Mouse (Mus musculus) megakaryocyte, adult 5-6 weeks (primary cell): ENCODE data around the gene Nav3. TPM values are rescaled to one million over a fixed set of nuclear protein-coding genes. Genes with fewer than 3 reads are reported as not detected.

ENCODE experiments used
- ATAC-seq: 2 replicates; pipeline ENCODE4 v1.8.0; 2016; ENCODE audit warnings: mild to moderate bottlenecking, inconsistent platforms; ENCODE audit not compliant: poor library complexity, severe bottlenecking
- total RNA-seq, 2 experiments: library from RNA; stranded (forward) in 1 of 2; stranded (reverse) in 1 of 2; fragments of 153-499, 151-499 nt in 1 of 2; fragments of 221-1000, 200-1000 nt in 1 of 2; gene quantifications; 2 replicates each; pipeline versions ENCODE4 v1.2.3 to v1.2.4; 2015 to 2017

Gene Nav3
- total RNA-seq, 2 experiments from 2014 or later = 0.04 TPM; not detected in 1

DNA sequence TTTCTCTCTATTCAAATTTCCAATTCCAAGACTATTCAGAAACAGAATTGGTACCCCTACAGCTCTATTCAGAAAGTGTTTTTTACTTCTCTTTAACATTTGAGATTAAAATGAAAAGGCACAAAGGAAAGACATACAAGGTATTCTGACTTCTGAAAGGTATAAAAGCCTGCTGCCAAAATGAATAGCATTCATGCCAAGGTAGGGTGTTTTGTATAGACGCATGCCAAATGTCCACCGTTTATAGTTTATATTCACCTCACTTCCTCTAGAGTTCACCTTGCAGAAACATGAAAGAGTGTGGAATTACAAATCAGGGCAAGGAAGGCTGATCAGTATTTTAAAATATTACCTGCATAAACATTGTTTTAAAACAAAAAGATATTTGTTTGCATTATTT, 737.2 kb downstream of the Nav3 start:
- no peak for ATAC-seq

- ATAC-seq = no peak
Observed at GRCm38 (mm10) chr10:109718390-109718789, 737.6 kb downstream of the Nav3 start.

GRCm38 (mm10) chr10:109713001-109713400, 743.0 kb downstream of the Nav3 start:
- ATAC-seq = no peak

DNA sequence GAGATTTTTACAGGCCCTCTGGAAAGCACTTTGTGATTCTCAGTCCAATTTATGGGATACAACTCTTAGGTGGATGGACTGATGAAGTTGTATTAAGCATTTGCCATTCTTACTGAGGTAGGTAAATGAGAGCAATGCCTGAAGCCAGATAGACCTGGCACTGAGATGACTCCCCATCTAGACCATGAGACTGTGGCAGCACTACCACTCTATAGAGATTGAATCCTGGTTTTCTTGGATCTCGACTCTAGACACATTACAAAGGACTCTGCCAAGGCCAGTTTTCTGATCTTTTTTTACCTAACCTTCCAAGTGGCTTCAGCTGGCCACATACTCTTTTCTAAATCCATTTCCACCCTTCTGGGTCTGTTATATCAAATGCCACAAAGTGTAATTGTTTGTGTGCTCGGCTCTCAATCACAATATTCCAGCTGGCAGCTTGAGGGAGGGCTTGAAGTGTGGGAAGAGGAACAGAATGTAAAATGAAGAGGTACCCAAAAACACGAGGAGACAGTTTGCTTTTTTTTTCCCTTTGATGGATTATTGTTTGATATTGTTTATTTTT, 756.2 kb downstream of the Nav3 start:
- ATAC-seq = no peak

DNA sequence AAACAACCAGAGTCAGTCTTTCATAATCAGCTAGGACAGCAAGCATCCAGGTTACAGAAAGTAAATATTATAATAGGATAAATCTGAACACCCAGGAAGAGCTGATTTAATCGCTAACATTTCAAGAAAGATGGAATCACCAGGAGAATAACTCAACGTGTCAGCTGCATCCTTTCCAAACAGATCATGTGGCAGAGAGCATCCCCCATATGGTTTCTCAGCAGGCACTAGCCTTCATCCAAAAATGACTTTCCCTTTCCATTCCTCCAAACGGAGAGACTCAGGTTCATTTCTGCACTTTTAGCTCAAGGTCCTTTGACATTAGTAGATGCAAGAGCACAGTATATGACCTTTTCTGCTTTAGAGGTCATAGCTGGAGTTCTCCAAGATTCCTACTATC, 765.4 kb downstream of the Nav3 start:
- ATAC-seq = no peak

GRCm38 (mm10) chr10:109684109-109685056, 771.6 kb downstream of the Nav3 start:
- no peak for ATAC-seq

DNA sequence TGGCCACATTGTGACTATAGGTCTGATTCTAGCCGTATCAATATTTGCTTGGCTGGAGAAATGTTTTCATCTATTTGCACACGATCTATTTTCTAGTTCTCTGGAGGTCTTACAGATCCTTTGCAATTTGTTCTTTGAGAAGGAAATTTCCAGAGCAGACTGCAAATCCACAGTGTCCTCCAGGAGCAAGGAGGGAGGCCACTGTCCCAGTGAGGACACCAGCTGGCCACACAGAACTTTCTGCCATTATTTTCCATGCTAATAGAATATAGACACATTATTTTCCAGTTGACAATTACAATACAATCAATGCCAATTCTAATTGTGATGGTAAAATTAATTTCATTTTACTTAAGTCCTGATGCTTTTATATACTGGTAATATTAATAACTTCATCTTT, 783.1 kb downstream of the Nav3 start:
- ATAC-seq = no peak

DNA sequence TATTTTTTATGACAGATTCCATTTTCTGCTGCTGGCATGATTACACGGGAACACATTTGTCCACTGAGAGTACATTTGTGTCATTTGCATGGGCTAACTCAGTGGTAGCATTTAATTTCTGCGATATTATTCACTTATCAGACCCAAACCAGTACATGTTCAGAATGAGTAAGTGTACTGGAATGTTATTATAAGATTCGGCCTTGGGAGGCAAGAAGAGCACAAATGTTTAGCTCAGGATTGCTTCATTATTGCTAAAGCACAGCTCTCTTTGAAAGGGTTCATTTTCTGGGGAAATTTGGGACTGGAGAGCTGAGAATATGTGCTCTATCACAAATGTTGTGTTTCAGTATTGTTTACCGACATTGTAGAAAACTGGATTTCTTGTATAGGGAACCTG, 788.6 kb downstream of the Nav3 start:
- no peak for ATAC-seq

GRCm38 (mm10) chr10:109664629-109665317, 791.2 kb downstream of the Nav3 start:
- peak; percentile 84 for ATAC-seq

- no peak for ATAC-seq
Observed at GRCm38 (mm10) chr10:109651516-109651915, 804.5 kb downstream of the Nav3 start.

DNA sequence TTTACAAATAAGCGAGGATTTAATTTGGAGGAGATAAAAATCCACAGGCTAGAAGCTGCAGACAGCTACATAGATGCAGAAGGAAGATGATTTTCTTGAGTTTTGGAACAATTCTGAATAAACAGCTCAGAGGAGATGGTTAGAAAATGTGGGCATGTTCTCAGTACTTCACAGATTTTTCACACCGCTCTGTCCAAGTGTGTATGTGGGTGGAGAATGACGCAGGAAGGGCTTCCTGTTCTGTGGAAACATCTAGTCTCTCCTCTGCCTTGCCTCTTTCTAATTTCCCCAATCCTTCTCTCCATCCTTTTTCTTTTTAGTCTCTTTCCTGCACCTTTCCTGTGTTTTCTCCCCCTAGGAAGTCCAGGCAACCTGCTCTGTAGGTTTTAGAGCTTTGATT, 812.4 kb downstream of the Nav3 start:
- no peak for ATAC-seq

- ATAC-seq = no peak
Observed at GRCm38 (mm10) chr10:109641806-109642205, 814.2 kb downstream of the Nav3 start.

GRCm38 (mm10) chr10:109637702-109638101, 818.3 kb downstream of the Nav3 start:
- no peak for ATAC-seq
